Mouse (Mus musculus) cerebellum, adult 18-20 months (tissue): ENCODE measurements around the gene Glul.
"Not testable (repeated sequence)": the region's sequence is repeated elsewhere in the genome, so short reads cannot be mapped to it uniquely, and the experiment has no call there.

ENCODE experiments used
- DNase-seq, 2 experiments: peaks; one replicate each; pipeline ENCODE4 v3.0.0; 2021

The Glul gene

DNA sequence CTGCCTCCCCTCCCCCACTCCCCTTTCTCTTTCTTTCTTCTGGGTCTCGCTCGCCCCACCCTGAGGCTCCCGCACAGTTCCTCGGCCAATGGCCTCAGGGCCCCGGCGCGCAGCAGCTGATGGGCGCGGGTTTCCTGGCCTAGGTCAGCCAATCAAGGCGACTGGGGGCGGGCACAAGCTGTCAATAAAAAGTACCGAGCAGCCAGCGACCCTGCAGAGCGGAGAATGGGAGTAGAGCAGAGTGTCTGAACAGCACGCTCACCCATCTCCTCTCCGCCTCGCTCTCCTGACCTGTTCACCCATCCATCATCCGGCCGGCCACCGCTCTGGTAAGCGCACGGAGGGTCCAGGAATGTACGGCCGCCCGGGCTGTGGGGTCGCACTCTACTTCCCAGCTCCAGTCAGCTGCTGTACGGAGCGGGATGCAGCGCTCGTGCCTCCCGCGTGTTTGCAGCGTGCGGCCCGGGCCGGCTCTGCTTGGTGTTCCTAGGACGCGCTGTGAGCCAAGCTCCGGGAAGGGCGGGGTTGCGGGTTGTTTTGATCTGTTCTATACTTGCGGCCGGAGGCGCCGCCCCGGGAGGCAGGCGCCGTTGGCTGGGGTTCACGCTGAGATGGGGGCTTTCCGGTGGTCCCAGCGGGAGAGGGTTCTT, at the start of gene Glul, which contains the start of gene Teddm2:
TSS of gene Glul (plus strand) at position 214 of the 650 bp plus-strand sequence.
TSS of gene Teddm2 (minus strand) at position 498 of the 650 bp plus-strand sequence.
- DNase-seq: peak; percentile 92 to 96

DNA sequence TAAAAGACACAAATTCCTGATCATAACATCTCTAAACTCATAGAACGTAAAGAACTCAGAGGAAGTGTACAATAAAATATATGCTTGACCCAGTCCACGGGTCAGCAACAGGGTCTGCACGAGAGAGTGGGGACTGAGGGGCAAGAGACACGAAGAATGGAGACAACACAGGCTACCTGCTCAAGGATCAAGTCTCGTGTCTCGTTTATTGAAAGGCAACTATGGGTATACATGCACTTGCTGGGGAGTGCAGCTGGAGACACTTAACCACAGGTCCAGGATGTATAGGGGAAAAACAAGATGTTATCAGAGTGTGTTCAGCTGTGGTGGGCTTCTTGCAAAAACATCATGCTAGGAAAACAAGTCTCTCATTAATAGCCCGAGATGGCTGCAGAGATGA, 47.0 kb upstream of the Glul start:
- DNase-seq: not testable (repeated sequence)

DNA sequence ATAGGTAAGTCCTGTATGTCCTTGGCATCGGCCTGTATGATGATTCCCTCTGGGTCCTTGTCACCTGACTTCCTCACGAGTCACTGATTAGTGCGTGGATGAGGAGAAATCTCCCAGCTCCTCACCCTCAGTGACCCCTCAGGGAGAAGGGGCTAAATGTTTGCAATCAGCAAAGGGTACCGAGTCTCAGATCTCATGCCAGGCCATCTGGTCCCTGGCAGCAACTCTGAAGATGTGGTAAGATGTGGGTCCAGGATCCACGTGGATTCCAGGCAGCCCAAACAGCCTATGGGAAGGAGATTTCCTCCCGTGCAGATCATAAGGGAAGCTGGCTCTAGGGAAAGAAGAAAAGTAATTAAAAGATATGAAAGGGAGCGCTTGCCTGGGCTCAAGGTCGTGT, 43.8 kb upstream of the Glul start:
- DNase-seq: no peak

- no peak for DNase-seq
These were observed 25.7 kb upstream of the Glul start, which contains the start of gene Teddm1b for GRCm38 (mm10) chr1:153874045-153874444. Gene Teddm1b (plus strand): TSS chr1:153874345.

GRCm38 (mm10) chr1:153880391-153880790, 19.4 kb upstream of the Glul start:
- DNase-seq: not testable (repeated sequence)

GRCm38 (mm10) chr1:153886024-153886633, 13.6 kb upstream of the Glul start:
- DNase-seq: no peak

DNA sequence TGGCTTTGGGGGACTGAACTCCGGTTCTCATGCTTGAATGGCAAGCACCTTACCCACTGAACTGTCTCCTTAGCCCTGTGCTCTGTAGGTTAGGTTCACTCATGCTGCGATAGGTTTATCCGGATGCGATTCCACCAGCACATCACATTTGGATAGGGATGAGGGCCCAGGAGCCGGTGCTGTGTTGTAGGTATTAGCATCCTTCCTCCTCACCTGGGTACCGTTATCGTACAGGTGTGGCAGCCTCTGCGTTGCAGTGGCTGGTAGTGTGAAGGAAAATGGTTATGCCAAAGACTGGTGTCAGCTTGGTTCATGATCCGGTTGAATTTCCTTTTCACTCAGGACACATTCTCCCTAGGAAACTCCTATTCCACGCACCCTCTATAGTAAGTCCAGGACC, 9.6 kb upstream of the Glul start:
- no peak for DNase-seq

- no peak for DNase-seq
These were observed 8.3 kb upstream of the Glul start, which contains the start of gene Teddm1a for GRCm38 (mm10) chr1:153891442-153891841. Gene Teddm1a (plus strand): TSS chr1:153891742.

- no peak for DNase-seq
These were observed 6.0 kb upstream of the Glul start for GRCm38 (mm10) chr1:153893746-153894145.

DNA sequence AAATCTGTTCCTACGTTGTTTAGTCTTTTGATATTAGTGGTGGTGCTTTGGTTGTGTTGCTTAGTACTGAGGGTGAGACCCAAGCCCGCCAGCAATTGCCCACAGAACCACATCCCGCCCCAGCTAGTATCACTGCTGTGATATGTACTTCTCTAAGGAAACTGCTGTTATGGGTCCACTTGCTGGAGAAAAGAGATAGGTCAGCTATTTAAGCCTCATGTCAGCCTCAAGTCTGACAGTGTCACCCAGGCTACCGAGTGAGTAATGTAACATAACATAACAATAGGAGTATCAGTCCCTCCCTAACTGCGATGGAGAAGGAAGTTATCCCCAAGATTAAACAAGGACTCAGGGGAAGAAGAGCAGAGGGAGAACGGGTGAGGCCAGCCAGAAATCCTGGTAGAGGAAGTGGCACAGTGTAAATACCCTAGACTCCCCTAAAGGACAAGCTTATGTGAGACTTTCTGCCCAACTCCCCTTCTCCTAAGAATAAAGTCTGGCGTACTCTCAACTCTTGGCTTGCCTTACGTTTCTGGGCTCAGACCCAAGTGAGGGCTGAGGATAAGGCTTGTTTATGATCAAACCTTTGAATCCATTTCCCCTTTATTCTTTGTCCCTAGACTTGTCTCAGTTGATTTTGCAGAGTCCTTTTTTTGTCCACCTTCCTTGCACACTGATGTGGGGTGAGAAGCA, 5.4 kb upstream of the Glul start:
- no peak for DNase-seq

DNA sequence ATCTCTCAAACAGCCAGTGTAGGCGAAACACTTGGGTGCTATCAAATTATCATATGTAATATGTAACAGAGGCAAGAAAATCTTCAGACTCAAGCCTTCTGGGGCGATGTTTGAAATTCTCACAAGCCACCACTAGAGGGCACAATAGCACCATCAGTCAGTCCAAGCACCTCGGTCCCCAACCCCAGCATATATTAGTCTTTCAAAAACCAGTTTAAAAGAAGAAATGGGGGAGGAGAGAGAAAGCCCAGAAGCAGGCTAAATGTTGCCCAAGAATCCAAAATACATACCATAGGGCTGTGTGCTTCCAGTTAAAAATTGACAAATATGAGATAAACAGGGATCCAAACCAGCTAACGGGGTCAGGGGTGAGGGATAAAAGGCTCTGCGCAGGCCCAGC, 4.8 kb upstream of the Glul start:
- DNase-seq: peak; percentile 72 to 81

DNA sequence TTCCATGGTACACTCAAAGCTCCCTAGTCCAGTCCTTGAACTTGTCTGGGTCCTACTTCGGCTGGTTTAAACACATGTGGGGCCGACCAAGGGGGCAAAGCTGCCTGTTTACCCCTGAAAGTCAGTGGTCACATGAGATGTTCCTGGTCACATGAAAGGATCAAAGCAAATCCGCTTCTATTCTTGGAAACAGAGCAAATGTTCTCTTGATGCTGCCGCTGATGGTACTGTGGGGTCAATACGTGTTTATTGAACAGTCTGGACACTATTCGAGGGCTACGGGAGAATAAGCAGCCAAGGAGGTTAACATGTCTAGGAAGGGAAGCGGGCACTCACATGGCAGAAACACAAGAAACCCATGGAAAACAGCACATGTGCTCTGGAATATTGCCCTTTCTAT, 2.5 kb upstream of the Glul start:
- no peak for DNase-seq

DNA sequence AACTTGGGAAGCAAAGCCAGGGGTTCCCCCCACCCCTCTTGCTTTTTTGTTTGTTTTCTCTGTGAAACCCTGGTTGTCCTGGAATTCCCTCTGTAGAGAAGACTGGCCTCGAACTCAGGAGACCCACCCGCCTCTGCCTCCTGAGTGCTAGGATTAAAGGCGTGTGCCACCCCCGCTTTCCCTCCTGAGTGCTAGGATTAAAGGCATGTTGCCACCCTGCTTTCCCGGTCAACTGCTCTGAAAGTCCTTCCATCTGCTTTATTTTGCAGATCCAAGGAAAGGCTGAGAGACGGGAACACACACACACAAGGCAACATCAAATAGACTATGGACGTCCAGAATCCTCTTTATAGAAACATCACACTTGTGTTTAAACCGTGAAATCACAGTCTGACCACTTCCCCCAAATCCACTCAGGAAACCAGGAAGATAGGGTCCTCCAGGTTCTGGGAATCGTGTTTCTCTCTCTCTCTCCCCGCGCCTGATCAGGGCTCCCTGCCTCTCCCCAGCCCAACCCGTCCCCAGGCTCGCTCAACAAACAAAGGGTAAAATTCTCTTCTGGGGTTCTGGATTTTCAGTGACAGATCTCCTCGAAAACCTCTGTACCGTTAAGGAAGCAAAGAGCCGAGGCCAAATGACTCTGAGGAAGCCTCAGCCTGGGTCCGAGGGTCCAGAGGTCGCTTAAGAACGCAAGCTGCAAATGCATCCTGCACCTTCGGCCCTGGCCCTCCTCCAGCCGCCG, 584 bp upstream of the Glul start:
- peak; percentile 27 to 34 for DNase-seq

DNA sequence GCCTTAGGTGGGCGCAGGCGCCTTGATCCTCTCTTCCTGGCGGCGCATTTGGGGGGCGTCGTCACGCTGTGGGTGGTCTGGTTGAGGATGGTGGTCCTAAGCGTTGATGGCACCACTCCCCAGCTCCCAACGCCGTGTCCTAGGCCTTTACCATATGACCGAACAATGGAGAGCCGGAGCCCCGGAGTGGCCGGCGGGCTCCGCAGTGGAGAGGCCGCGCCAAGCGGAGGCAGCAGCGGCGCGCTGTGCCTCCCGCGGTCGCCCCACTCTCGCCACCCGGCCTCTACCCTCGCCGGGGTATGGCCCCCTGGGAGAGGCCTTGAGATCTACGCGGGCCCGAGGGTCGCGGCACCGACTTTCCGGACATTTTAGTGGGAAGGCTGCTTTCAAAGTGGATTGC, 637 bp downstream of the Glul start:
- DNase-seq: peak; percentile 41 to 63

DNA sequence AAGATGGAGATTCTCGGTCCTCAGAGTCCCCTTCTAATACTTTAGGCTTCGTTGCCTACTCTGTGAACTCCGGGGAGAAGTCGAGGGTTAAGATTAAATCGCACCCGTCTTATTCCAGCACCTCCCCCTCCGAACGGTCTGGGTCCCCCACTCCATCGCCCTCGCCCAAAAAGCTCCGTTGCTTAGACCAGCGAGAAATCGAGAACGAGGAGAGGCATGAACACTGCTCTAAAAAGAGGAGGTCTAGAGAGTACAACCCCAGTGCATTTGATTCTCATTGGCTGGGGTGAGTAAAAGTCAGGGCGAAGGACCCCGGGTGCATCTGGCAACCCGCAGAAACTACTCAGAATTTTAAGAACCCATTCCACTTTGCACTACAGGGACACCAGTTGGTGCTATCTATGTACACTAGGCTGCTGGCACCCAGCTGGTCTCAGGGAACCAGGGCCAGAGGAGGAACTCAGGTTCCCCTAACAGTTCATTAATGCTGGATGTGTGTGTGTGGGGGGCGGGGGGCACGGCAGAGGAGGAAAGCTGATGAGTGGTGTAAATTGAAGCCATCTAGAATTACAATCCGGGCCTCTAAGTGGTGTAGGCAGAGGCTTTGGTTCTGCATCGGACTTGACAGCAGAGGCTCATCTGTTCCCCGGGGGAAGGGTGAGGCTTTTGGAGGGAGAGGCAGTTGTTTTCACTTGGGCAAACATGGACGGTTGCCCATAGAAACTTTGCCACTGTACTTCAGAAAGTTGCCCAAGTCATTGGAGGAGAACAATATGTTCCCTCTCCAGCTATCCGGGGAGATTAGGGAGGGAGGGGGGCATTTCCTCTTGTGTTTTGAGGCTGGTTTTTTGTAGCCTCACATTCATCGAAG, 1.4 kb downstream of the Glul start:
- peak in 1 of 2 experiments; percentile 16 for DNase-seq

DNA sequence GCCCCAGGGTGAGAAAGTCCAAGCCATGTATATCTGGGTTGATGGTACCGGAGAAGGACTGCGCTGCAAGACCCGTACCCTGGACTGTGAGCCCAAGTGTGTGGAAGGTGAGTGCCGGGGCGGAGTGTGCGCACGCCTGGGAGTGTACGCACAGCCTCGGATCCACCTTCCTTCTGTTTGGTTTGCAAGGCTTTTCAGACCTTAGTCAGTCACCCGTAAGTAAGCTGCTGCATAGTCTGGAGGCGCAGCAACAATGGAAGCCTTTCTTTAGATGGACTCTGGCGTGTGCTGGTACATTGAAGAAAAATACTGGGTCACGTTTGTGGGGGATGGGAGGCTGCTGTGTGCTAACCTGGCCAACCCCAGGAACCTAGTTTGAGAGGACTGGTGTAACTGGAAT, 3.3 kb downstream of the Glul start:
- no peak for DNase-seq

- no peak for DNase-seq
These were observed 4.5 kb downstream of the Glul start for GRCm38 (mm10) chr1:153904236-153904635.

- no peak for DNase-seq
These were observed 6.1 kb downstream of the Glul start for GRCm38 (mm10) chr1:153905884-153906283.

DNA sequence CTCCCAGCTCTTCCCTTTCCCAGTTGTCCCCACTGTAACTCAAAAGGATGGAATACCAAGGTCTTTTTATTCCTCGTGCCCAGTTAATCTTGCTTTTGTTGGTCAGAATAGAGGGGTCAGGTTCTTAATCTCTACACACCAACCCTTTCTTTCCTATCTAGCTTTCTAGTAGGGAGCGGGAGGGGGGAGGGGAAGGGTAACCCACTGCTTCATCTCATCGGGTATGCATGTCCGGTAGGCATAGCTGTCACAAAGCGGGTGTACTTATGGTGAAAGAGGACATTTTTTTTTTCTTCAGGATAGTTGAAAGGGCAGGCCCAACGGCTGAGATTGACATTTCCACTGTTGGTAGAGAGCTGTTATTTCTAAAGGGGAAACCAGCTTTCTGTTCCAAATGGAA, 8.5 kb downstream of the Glul start:
- no peak for DNase-seq

DNA sequence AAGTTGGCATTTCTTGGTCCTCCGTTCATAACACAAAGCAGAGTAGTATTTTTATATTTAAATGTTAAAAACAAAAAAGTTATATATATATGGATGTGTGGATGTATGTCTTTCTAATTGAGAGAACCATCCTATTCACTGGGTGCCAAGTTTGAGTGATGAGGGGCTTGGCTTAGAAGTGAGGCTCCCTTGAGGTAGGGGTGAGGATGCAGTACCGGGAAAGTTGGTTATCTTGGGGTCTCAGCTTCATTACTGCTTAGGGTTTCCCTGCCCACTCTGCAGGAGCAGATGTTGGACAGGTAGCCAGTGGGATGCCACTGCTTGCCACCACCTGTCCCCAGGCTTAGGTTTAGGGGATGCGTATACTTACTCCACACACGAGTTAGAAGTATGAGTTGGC, 9.0 kb downstream of the Glul start:
- DNase-seq: no peak

DNA sequence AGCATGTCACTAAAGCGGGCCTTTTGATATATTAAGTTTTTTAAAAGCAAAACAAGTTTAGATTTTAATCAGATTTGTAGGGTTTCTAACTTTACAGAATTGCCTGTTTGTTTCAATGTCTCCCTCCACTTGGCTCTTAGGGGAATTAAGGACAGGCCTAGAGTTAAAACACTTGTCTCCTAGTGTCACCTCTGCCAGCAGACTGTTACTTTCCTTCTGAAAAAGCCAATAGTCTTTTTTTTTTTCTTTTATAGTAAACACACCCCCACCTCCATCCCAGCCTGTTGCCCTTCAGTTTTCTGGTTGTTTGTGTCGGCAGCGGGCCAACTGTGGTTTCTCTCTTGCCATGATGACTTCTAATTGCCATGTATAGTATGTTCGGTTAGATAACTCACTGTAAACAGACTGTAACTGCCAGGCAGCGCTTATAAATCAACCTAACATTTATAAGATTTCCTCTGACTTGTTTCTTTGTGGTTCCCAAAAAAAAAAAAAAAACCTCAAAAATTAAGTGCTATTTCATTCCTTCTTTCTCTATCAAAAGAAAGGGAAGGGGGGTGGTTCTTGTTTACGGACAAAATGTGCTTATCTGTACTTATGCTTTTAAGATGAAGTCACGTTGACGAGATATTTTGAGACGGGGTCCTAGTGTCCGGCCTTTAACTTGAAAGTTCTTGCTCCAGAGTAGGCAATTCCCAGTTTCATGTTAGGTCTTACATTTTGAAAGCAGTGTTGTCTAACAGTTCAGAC, 9.6 kb downstream of the Glul start:
- no peak for DNase-seq

DNA sequence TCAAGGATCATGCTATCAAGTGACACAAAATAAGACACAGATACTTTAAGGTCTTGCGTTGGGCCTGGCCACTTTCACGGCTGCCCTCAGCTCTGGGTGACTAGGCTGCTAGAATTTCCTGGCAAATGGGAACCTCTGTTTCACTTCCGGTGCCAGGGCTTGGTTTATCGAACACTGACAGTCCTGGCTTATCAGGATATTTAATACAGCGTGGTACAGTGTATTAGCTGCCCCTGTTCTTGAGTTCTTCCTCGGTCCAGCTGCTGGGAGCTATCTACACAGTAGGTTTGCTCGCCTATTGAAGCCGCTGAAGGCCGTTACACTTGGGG, 10.2 kb downstream of the Glul start:
- DNase-seq: no peak
